Mouse (Mus musculus) limb, embryonic 10.5 days (tissue): ENCODE results near the gene Helz. TPM values are rescaled to one million over a fixed set of nuclear protein-coding genes. Genes with fewer than 3 reads are reported as not detected.
"Not testable (repeated sequence)": the region's sequence is repeated elsewhere in the genome, so short reads cannot be mapped to it uniquely, and the experiment has no call there.

Experiments
- DNase-seq: peaks from one replicate; pipeline ENCODE4 v3.0.0-alpha.2; 2017; ENCODE audit warnings: low spot score
- H3K27ac ChIP-seq: fragments of 300-500 bp; sonication (generic); 2 replicates; pipeline ENCODE4 v1.5.1; 2016; ENCODE audit warnings: mild to moderate bottlenecking
- H3K27me3 ChIP-seq: fragments of 300-500 bp; sonication (generic); 2 replicates; pipeline ENCODE4 v1.6.1; 2016; ENCODE audit warnings: low read depth, mild to moderate bottlenecking; ENCODE audit not compliant: poor library complexity, severe bottlenecking
- H3K36me3 ChIP-seq: fragments of 300-500 bp; sonication (generic); 2 replicates; pipeline ENCODE4 v1.6.1; 2016; ENCODE audit warnings: mild to moderate bottlenecking, moderate library complexity
- H3K4me1 ChIP-seq: fragments of 300-500 bp; sonication (generic); 2 replicates; pipeline ENCODE4 v1.6.1; 2016
- H3K4me3 ChIP-seq: fragments of 300-500 bp; sonication (generic); 2 replicates; pipeline ENCODE4 v1.5.1; 2016; ENCODE audit warnings: mild to moderate bottlenecking, moderate library complexity
- H3K9me3 ChIP-seq: fragments of 300-500 bp; sonication (generic); replicated peaks from 2 replicates; pipeline ENCODE4 v1.6.1; 2016; ENCODE audit warnings: mild to moderate bottlenecking
- WGBS: fragments of 180-500 bp; shearing (Covaris S2); methylation state at CpG from one replicate; pipeline ENCODE4 v1.1.7; 2016; 5-methylcytosine and 5-hydroxymethylcytosine counted together
- polyA plus RNA-seq: library from polyadenylated mRNA; unstranded; fragments of >200 nt; fragmentation: Nextera tagmentation; extraction: Ambion mirVana; gene quantifications from 2 replicates; pipeline ENCODE4 v1.2.1, GENCODE M21; 2016

The Helz gene
- polyA plus RNA-seq, 1 experiment from 2014 or later = 24.8 TPM

DNA sequence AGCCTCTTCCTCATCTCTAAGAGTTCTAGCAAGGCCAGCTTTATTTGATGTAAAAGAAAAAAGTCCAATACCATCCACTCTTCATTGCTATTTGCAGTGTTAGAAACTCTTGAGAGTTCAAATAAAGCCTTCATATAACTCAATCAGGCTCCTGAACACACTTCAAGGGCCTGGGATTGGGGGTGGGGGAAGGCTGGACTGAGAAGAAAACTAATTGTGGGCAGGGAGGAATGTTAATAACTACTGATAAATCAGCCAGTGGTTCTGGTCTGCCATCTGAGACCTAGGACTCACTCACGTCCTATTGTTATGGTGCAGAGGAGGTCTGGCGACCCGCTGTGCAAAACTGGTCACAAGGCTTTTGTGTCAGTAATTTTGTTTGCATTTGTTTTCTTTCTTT, 20.1 kb upstream of the Helz start:
- H3K9me3 ChIP-seq = no peaks in the 10 kb centered on the region
- H3K27ac ChIP-seq = no peak overlapping the region
- H3K4me3 ChIP-seq = no peak overlapping the region
- peaks cover 7% of the 10 kb centered on the region for H3K4me1 ChIP-seq
- 47% methylated on average over 3 of the region's 3 CpGs for whole genome bisulfite sequencing
- no peaks in the 10 kb centered on the region for H3K36me3 ChIP-seq
- no peak for DNase-seq
- H3K27me3 ChIP-seq = no peaks in the 10 kb centered on the region

DNA sequence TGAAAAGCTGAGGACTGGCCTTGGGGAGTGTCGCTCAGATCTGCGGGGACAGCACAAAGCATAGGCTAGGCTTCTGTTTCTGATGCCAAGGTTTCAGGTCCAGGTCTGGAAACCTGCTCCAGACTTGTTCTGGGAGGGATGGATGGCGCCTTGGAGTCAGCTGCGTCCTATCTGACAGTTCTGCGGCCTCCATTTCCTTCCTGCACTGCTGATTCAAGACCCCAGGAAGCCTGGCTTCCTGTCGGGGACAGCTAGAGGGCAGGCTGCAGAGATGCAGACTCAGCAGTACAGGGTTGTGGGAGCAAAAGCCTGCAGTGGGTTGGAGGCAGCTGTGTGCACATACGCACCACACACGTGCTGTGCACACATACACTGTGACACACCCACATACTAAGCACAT, 18.4 kb upstream of the Helz start:
- no peaks in the 10 kb centered on the region for H3K36me3 ChIP-seq
- H3K4me1 ChIP-seq = peaks cover 7% of the 10 kb centered on the region
- no peak overlapping the region for H3K4me3 ChIP-seq
- no peak for DNase-seq
- peak overlapping the region; percentile 42; the same call in 1 of the 2 replicates for H3K27ac ChIP-seq
- 48% methylated on average over 8 of the region's 8 CpGs for WGBS
- no peaks in the 10 kb centered on the region for H3K9me3 ChIP-seq
- no peaks in the 10 kb centered on the region for H3K27me3 ChIP-seq

DNA sequence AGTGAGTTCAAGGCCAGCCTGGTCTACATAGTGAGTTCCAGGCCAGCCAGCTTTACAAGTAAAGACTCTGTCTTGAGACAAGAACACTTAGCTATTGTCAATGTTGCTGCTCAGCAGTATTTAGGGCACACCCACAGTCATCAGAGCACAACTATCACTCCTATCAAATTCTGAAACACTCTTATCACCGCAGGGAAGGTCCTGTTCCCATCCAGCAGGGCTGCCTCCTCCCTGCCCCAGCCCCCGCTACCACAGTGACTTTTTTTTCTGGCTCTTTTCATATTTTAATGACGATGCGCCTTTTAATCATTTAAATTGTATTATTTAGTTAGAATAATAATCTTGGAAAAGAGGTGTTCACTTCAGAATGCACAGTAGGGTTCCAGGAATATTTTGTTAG, 16.3 kb upstream of the Helz start:
- WGBS = 81% methylated on average over 4 of the region's 4 CpGs
- DNase-seq = no peak
- H3K9me3 ChIP-seq = no peaks in the 10 kb centered on the region
- no peaks in the 10 kb centered on the region for H3K27me3 ChIP-seq
- no peak overlapping the region for H3K4me3 ChIP-seq
- no peak overlapping the region for H3K27ac ChIP-seq
- no peaks in the 10 kb centered on the region for H3K36me3 ChIP-seq
- H3K4me1 ChIP-seq = peaks cover 7% of the 10 kb centered on the region

DNA sequence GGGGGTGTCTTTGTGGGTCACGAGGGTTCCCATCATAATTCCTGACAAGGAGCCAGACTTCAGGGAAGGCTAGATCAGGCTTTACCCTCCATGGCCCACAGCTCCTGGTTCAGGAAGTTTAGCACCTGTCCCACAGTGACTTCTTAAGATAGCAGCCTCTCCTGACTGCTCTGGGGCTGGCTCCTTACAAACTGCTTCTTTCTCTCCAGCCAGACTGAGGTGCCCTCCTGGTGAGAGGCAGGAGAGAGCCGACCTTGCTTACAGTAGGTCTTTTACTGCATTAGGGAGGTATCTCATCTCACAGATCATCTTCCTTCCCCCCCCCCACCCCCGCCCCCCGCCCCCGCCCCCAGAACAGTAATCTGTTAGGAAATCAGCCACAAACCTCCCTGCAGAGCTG, 15.5 kb upstream of the Helz start:
- no peaks in the 10 kb centered on the region for H3K27me3 ChIP-seq
- DNase-seq = no peak
- no peaks in the 10 kb centered on the region for H3K9me3 ChIP-seq
- WGBS = 38% methylated on average over 5 of the region's 5 CpGs
- H3K36me3 ChIP-seq = no peaks in the 10 kb centered on the region
- H3K27ac ChIP-seq = no peak overlapping the region
- H3K4me1 ChIP-seq = peaks cover 7% of the 10 kb centered on the region
- H3K4me3 ChIP-seq = no peak overlapping the region

DNA sequence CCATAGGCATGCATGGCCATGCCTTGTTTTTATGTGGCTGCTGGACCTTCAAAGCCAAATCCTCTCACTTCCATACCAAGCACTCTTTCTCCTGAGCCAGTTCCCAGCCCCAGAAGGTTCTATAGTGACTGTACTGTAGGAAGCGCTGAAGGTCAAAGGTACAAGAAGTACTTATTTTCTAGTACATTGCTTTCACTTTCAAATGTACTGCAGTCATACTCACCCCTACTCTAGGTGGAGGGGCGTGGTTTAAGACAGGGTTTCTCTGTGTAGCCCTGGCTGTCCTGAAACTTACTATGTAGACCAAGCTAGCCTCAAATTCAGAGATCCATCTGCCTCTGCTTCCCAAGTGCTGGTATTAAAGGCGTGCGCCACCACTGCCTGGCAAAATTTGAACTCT, 8.7 kb upstream of the Helz start:
- H3K4me1 ChIP-seq = no peaks in the 10 kb centered on the region
- no peaks in the 10 kb centered on the region for H3K9me3 ChIP-seq
- WGBS = 90% methylated on average over 4 of the region's 4 CpGs
- H3K27me3 ChIP-seq = no peaks in the 10 kb centered on the region
- H3K36me3 ChIP-seq = no peaks in the 10 kb centered on the region
- no peak for DNase-seq
- no peak overlapping the region for H3K27ac ChIP-seq
- H3K4me3 ChIP-seq = no peak overlapping the region

DNA sequence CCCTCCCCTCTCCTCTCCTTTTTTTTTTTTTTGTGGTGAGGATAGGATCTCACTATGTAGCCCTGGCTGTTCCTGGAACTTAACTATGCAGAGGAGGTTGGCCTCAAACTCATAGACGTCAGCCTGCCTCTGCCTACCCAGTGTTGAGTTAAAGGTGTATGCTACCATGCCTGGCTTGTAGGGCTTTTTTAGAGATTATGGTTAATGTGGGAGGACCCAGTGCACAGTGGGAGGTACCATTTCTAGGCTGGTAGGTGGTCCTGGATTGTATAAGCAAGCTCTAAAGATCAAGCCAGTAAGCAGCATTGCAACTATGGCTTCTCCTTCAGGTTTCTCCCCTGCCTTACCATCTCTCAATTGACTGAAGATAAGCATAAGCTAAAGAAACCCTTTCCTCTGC, 7.4 kb upstream of the Helz start:
- Histone ChIP-seq H3K4me1 (no peaks in the 10 kb centered on the region), H3K36me3 (no peaks in the 10 kb centered on the region), H3K4me3 (no peak overlapping the region), H3K27ac (no peak overlapping the region), H3K27me3 (no peaks in the 10 kb centered on the region), H3K9me3 (no peaks in the 10 kb centered on the region)
- DNase-seq = no peak
- 88% methylated on average over 1 of the region's 1 CpGs for WGBS

DNA sequence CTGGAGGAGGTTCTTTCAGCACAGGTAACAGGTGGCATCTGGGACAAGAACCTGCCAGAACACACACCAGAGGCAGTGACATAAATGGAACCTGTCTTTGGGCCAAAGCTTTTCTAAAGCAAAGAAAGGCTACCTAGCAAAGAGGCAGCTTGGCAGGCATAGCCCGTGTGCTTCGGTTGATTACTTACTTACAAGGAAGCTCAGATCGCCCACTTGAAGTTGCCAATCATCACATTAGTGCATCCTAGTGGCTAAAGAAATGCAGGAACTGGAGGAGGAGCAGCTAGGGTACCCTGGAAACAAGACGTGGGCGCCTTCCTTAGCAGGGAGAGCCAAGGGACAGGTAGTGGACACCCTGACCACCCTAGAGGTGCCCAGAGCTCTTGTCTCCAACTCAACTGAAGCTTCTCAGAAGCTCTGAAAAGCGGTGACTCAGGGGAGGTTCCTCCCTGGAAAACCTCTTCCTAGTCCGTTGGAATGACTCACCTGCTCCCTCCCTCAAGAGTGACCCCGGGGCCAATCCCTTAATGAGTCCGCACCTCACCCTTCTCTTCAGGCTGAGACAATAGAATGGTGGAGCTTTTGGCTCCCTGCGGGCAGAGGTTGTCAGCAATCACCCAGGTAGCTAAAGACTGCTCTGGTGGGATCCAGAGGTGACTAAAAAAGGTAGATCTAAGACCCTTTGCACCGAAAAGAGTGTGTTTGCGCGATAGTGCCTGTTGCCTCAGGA, 1.8 kb upstream of the Helz start:
- peak; percentile 31 for DNase-seq
- peak overlapping the region; percentile 89; the same call in 1 of the 2 replicates for H3K27ac ChIP-seq
- 26% methylated on average over 13 of the region's 13 CpGs for WGBS
- H3K27me3 ChIP-seq = no peaks in the 10 kb centered on the region
- no peaks in the 10 kb centered on the region for H3K9me3 ChIP-seq
- peak overlapping the region; percentile 96 for H3K4me3 ChIP-seq
- peaks cover 20% of the 10 kb centered on the region for H3K4me1 ChIP-seq
- H3K36me3 ChIP-seq = peaks cover 17% of the 10 kb centered on the region

DNA sequence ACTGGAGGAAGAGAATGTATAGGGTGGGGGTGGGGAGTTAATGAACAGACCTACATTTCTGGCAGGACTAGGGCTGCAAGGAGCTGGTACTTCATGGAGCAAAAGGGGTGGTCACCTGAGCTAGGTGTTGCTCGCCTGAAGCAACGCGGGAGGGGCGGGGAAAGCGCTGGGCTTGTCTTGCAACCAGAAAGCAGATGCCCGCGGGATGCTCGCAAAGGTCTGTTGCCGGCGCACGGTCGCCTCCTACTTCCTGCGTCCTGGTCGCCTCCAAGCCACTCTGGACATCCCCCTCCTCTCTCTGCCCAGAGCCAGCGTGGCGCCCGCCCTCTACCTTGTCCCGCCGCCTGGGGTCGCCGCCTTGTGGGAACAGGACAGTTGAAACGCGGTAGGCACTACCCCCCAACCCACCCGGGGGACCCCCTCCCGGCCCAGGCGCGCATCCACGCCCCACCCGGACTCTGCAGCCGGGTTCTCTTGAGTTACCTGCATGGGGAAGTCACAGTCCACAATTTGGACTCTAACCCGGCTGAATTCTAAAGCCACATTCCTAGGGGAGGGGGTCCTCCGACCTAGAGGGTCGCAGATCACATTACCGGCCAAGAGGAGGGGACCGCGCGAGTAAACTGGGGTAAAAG, 946 bp upstream of the Helz start:
- DNase-seq = peak; percentile 86
- under 1% methylated on average over 37 of the region's 37 CpGs for whole genome bisulfite sequencing
- no peaks in the 10 kb centered on the region for H3K9me3 ChIP-seq
- peak overlapping the region; percentile 89 for H3K27ac ChIP-seq
- peaks cover 25% of the 10 kb centered on the region for H3K36me3 ChIP-seq
- H3K27me3 ChIP-seq = no peaks in the 10 kb centered on the region
- H3K4me1 ChIP-seq = peaks cover 20% of the 10 kb centered on the region
- peak overlapping the region; percentile 96 for H3K4me3 ChIP-seq

DNA sequence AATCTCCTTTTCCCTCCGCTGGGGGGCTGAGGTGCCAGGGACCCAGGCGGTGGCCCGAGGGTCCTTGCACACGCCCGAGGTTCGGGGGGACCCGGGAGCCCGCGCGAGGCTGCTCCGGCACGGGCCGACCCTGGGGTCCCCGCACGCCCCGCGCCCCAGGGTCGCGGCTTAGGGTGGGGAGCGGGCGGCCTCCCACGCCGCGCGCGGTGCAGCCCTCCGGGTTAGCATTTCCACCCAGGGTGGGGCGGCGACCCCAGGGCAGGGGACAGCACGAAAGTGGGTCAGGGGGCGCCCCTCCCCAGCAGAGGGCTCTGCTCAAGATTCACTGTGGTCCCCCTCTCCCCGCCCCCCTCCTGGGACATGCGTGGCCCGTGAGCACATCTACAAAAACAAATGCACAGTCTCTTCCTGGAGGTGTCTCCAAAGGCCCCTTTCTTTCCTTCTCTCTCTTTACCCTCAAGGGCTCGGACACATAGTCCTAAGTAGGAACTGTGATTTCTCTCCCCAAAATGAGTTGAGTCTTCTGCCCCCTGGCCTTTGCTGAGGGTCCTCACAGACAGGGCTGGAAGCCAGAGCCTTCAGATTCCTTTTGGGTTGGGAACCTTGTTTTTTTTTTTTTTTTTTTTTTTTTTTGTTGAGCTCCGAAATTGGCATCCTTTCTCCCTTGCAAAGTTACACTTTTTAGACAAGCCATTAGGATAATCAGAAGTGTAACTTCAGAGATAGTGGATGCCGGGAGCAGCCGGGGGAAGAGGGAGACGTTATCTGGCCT, 660 bp downstream of the Helz start:
- peak overlapping the region; percentile 96 for H3K4me3 ChIP-seq
- H3K4me1 ChIP-seq = peaks cover 20% of the 10 kb centered on the region
- H3K27ac ChIP-seq = peak overlapping the region; percentile 89
- 8% methylated on average over 39 of the region's 39 CpGs for WGBS
- DNase-seq = no peak
- no peaks in the 10 kb centered on the region for H3K9me3 ChIP-seq
- no peaks in the 10 kb centered on the region for H3K27me3 ChIP-seq
- peaks cover 40% of the 10 kb centered on the region for H3K36me3 ChIP-seq

DNA sequence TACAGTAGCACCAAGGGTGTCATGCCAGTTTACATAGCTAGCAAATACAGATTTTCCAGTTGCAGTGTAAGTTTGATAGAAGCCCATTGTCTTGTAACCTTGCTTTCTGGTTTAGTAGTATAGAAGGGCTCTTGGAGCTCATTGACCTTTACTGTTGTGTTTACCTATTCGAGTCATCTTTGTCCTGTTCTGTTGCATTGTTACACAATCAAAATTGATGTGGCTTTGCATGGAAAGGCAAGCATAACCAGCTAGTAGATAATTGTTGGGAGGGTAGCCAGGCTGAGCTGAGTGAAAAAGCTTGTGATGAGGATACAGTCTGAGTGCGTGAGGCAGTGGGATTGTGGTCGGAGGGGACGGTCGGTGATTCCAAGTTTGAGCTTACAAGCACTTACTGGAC, 12.1 kb downstream of the Helz start:
- Histone ChIP-seq H3K4me1 (no peaks in the 10 kb centered on the region), H3K4me3 (no peak overlapping the region), H3K36me3 (peaks cover 79% of the 10 kb centered on the region), H3K27me3 (no peaks in the 10 kb centered on the region), H3K9me3 (no peaks in the 10 kb centered on the region), H3K27ac (no peak overlapping the region)
- WGBS = 98% methylated on average over 5 of the region's 5 CpGs
- DNase-seq = no peak

DNA sequence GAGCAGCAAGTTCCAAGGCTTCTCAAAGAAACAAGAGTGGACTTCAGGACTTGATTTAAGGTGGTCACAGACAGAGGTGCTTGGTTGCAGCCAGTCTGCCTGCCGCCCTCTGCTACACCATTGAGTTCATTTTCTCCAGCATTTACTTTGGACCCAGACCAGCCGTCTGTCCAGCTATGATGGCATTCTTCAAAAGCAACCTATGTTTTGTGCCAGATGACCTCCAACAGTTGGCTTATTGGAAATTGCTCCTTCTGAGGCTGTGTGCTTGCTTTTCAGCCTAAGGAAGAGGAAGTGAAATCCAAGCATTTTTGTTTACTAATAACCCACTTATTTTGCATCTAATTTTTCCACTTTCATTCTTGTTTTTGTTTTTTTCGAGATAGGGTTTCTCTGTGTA, 19.7 kb downstream of the Helz start:
- H3K27ac ChIP-seq = no peak overlapping the region
- no peaks in the 10 kb centered on the region for H3K27me3 ChIP-seq
- H3K4me3 ChIP-seq = no peak overlapping the region
- H3K9me3 ChIP-seq = no peaks in the 10 kb centered on the region
- peaks cover 81% of the 10 kb centered on the region for H3K36me3 ChIP-seq
- WGBS = 98% methylated on average over 3 of the region's 3 CpGs
- DNase-seq = no peak
- peaks cover 4% of the 10 kb centered on the region; the same call in 1 of the 2 replicates for H3K4me1 ChIP-seq

DNA sequence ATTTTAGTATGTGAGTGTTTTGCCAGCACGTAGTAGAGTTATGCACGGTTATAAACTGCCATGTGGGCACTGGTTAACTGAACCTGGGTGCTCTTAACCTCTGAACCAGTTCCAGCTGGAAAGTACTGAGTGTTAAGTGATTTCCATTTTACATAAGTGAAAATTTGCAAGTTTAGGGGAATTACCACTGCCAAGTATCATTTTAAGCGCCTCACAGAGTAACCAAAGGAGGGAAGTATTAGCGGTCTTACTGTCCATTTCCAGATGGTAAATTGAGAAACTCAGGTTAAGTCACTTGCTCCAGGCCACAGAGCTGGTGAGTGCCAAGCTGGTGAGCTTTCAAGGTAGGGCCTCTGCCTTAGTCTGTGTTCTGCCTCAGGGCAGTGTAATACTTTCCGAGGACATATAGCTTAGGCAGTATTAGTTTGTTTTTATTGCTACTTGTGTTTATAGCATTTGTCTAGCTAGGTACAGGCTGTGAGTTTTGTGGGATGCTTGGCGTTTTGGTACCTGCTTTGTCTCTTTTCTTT, 20.8 kb downstream of the Helz start:
- H3K36me3 ChIP-seq = peaks cover 79% of the 10 kb centered on the region
- H3K4me1 ChIP-seq = peaks cover 15% of the 10 kb centered on the region
- DNase-seq = no peak
- 97% methylated on average over 6 of the region's 6 CpGs for WGBS
- no peak overlapping the region for H3K27ac ChIP-seq
- no peaks in the 10 kb centered on the region for H3K9me3 ChIP-seq
- no peak overlapping the region for H3K4me3 ChIP-seq
- H3K27me3 ChIP-seq = no peaks in the 10 kb centered on the region

DNA sequence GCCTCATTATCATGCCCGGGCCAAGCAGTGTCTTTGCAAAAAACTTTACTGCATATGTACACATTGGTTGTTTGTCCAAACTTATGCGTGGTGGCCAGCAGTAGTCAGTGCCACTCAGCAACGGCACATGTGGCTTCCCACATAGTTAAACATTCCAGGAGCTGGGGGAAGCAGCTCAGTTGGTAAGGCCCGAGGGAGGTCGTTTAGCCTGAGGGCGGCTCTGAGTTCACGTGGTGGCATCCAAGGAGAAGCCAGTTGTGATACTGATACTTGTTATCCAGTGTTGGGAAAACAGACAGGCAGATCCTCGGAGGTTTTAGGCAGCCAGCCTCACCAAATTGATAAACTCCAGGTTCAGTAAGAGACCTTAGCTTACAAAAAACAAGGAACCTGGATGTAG, 23.2 kb downstream of the Helz start:
- H3K4me1 ChIP-seq = peaks cover 19% of the 10 kb centered on the region
- H3K4me3 ChIP-seq, H3K27me3 ChIP-seq, H3K27ac ChIP-seq, H3K9me3 ChIP-seq, DNase-seq: not testable (repeated sequence)
- peaks cover 82% of the 10 kb centered on the region for H3K36me3 ChIP-seq
- WGBS = 89% methylated on average over 8 of the region's 8 CpGs
